Mouse (Mus musculus): Measurements from ENCODE around the gene Gm9639. TPM values are rescaled to one million over a fixed set of nuclear protein-coding genes. Genes with fewer than 3 reads are reported as not detected.

Gene Gm9639
- polyA plus RNA-seq (2014; fragmentation: Nextera tagmentation; extraction: Ambion mirVana) = not detected in 2 replicates

DNA sequence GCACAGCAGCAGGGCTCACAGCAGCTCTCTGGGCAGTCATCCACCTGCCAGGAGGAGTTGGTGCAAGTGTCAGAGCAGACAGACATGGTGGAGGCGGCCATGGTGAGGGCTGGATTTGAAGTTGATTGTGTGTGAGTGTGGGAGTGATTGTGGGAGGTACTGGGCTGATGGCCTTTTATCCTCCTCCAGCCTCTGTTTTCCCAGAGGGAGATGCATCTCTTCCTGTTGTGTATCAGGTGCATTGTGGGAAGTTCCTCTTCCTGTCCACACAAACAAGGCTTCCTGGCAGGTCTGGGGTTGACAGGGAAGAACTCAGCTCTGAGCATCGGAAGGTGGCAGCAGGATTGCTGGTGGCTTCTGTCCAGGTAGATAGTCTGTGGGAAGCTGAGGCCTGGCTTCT lies at the start of gene Gm9639:
Gm9639 (minus strand) TSS at position 101 of the 400 bp plus-strand sequence.
- no peak within 1 kb of the TSS for H3K9ac ChIP-seq (ENCODE audit: low read depth, low read length)
- no peaks in the 10 kb centered on the region for H3K36me3 ChIP-seq (ENCODE audit: control insufficient read depth, insufficient read depth, low read length)
- 59% methylated on average over 2 of the region's 2 CpGs for WGBS
- ATAC-seq (ENCODE audit: low FRiP score) (no peak), DNase-seq (ENCODE audit: low spot score) (no peak)
- no peaks in the 10 kb centered on the region for H3K27me3 ChIP-seq (ENCODE audit: control insufficient read depth, insufficient read depth, low read length)
- no peak within 1 kb of the TSS for H3K4me3 ChIP-seq (ENCODE audit: low read depth, low read length)
- H3K9me3 ChIP-seq (ENCODE audit: control insufficient read depth, low read length) = no peaks in the 10 kb centered on the region
- no peak within 1 kb of the TSS for H3K27ac ChIP-seq (ENCODE audit: low read depth, low read length)
- H3K4me2 ChIP-seq (replicated peaks; ENCODE audit: low read depth, low read length) = no peak within 1 kb of the TSS
- H3K4me1 ChIP-seq (replicated peaks; ENCODE audit: control insufficient read depth, insufficient read depth, low read length) = no peaks in the 10 kb centered on the region

DNA sequence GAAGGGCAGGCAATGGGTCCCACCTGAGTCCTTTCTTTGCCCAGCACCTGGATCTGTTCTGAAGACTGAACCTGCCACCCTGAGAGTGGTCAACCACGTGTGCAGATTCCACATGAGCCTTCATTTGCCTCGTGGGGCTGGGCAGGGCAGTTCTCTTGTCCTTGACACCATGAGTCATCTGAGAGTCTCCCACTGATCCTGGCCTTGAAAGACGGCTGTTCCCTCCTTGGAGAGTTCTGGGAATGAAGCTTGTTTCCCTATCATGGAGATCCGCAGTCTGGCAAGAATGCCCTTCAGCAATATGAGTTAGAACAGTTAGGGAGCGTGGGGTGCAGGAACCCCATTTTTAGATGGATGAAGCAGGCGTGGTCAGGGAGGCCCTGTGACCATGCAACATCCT lies 44.1 kb upstream of the Gm9639 start:
- no peak overlapping the region for H3K4me2 ChIP-seq (replicated peaks; ENCODE audit: low read depth, low read length)
- DNase-seq (ENCODE audit: low spot score) (no peak), ATAC-seq (ENCODE audit: low FRiP score) (no peak)
- no peak overlapping the region for H3K27ac ChIP-seq (ENCODE audit: low read depth, low read length)
- H3K9ac ChIP-seq (ENCODE audit: low read depth, low read length) = no peak overlapping the region
- no peak overlapping the region for H3K4me3 ChIP-seq (ENCODE audit: low read depth, low read length)
- H3K36me3 ChIP-seq (ENCODE audit: control insufficient read depth, insufficient read depth, low read length) = no peaks in the 10 kb centered on the region
- 76% methylated on average over 6 of the region's 6 CpGs for WGBS
- H3K9me3 ChIP-seq (ENCODE audit: control insufficient read depth, low read length) = 0 out of 2 replicates have a peak, but pooled peaks cover 3% of the 10 kb centered on the region
- H3K4me1 ChIP-seq (replicated peaks; ENCODE audit: control insufficient read depth, insufficient read depth, low read length) = no peaks in the 10 kb centered on the region
- no peaks in the 10 kb centered on the region for H3K27me3 ChIP-seq (ENCODE audit: control insufficient read depth, insufficient read depth, low read length)

DNA sequence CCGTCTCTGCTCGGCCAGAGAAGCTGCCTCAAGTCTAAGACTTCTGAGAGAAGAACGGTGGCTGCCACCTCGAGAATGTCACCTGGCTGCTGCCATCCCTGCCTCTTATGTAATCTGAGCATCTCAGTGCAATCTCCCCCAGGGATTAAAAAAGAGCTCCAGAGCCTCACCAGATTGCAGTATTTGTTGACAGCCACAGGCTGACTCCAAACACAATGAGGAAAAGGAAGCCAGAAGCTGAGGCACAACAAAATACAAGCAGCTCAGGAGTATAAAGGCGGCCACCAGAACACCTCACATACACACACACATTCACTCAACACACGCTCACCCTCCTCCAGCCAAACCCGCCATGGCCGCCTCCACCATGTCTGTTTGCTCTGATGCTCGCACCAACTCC lies 40.8 kb upstream of the Gm9639 start, which contains the start of gene Krtap10-10:
Krtap10-10 (plus strand) TSS at position 301 of the 400 bp plus-strand sequence.
- Histone ChIP-seq H3K27ac (ENCODE audit: low read depth, low read length) (no peak within 1 kb of the TSS), H3K36me3 (ENCODE audit: control insufficient read depth, insufficient read depth, low read length) (no peaks in the 10 kb centered on the region), H3K4me2 (replicated peaks; ENCODE audit: low read depth, low read length) (no peak within 1 kb of the TSS), H3K4me1 (replicated peaks; ENCODE audit: control insufficient read depth, insufficient read depth, low read length) (no peaks in the 10 kb centered on the region), H3K9ac (ENCODE audit: low read depth, low read length) (no peak within 1 kb of the TSS), H3K27me3 (ENCODE audit: control insufficient read depth, insufficient read depth, low read length) (no peaks in the 10 kb centered on the region), H3K4me3 (ENCODE audit: low read depth, low read length) (no peak within 1 kb of the TSS), H3K9me3 (ENCODE audit: control insufficient read depth, low read length) (no peaks in the 10 kb centered on the region)
- DNase-seq (ENCODE audit: low spot score) = no peak
- WGBS = 69% methylated on average over 9 of the region's 9 CpGs
- no peak for ATAC-seq (ENCODE audit: low FRiP score)

DNA sequence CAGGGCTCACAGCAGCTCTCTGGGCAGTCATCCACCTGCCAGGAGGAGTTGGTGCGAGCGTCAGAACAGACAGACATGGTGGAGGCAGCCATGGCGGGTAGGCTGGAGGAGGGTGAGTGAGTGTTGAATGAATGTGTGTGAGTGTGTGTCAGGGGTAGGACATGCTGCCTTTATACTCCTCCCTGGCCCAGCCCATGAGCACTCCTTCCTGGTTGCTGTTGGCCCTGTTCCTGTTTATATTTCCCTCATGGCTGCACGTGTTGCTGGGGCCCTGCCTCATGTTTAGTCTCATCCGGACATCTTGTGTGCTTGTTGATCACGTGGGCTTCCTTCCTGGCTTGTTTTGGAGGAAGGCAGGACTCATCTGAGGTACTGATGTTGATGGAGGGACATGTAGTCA lies 32.1 kb upstream of the Gm9639 start, which contains the start of gene Krtap10-4:
Krtap10-4 (minus strand) TSS at position 145 of the 400 bp plus-strand sequence.
- H3K36me3 ChIP-seq (ENCODE audit: control insufficient read depth, insufficient read depth, low read length) = no peaks in the 10 kb centered on the region
- no peak within 1 kb of the TSS for H3K4me3 ChIP-seq (ENCODE audit: low read depth, low read length)
- H3K4me1 ChIP-seq (replicated peaks; ENCODE audit: control insufficient read depth, insufficient read depth, low read length) = no peaks in the 10 kb centered on the region
- no peak for DNase-seq (ENCODE audit: low spot score)
- no peaks in the 10 kb centered on the region for H3K27me3 ChIP-seq (ENCODE audit: control insufficient read depth, insufficient read depth, low read length)
- H3K4me2 ChIP-seq (replicated peaks; ENCODE audit: low read depth, low read length) = no peak within 1 kb of the TSS
- no peaks in the 10 kb centered on the region for H3K9me3 ChIP-seq (ENCODE audit: control insufficient read depth, low read length)
- ATAC-seq (ENCODE audit: low FRiP score) = no peak
- 74% methylated on average over 6 of the region's 6 CpGs for WGBS
- H3K27ac ChIP-seq (ENCODE audit: low read depth, low read length) = no peak within 1 kb of the TSS
- H3K9ac ChIP-seq (ENCODE audit: low read depth, low read length) = no peak within 1 kb of the TSS

DNA sequence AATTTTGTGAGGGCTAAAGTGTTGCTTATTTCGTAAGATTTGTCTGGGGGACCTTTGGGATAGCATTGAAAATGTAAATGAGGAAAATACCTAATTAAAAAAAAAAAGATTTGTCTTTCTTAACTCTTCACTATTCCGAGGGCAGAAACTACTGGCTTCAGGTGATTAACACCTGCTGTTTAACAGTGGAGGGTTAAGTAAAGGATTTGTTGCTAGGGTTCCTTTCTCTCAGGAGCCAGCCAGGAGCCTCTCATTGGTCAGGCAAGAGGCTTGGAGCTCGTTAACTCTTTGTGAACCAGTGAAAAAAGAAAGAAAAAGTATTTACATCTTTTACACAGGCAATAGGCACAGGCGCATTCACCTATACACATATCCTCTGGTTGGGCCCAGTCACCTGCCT lies 24.3 kb upstream of the Gm9639 start:
- Histone ChIP-seq H3K4me3 (ENCODE audit: low read depth, low read length) (no peak overlapping the region), H3K9ac (ENCODE audit: low read depth, low read length) (no peak overlapping the region), H3K27me3 (ENCODE audit: control insufficient read depth, insufficient read depth, low read length) (no peaks in the 10 kb centered on the region), H3K4me2 (replicated peaks; ENCODE audit: low read depth, low read length) (no peak overlapping the region), H3K36me3 (ENCODE audit: control insufficient read depth, insufficient read depth, low read length) (no peaks in the 10 kb centered on the region), H3K4me1 (replicated peaks; ENCODE audit: control insufficient read depth, insufficient read depth, low read length) (no peaks in the 10 kb centered on the region), H3K9me3 (ENCODE audit: control insufficient read depth, low read length) (no peaks in the 10 kb centered on the region), H3K27ac (ENCODE audit: low read depth, low read length) (no peak overlapping the region)
- 43% methylated on average over 4 of the region's 4 CpGs for WGBS
- no peak for DNase-seq (ENCODE audit: low spot score)
- ATAC-seq (ENCODE audit: low FRiP score) = no peak

DNA sequence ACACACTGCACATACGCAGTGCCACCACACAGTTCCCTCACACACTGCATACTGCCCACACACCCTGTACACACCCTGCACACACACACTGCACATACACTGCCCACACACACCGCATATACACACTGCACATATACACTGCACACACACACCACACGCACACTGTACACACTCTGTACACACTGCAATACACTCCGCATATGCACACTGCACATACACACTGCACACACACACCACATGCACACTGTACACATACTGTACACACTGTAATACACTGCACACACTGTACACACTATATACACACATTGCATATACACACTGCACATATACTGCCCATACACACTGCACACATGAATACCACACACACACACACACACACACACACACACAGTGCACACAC lies 23.6 kb upstream of the Gm9639 start:
- H3K4me1 ChIP-seq (replicated peaks; ENCODE audit: control insufficient read depth, insufficient read depth, low read length) = no peaks in the 10 kb centered on the region
- no peak overlapping the region for H3K27ac ChIP-seq (ENCODE audit: low read depth, low read length)
- no peaks in the 10 kb centered on the region for H3K27me3 ChIP-seq (ENCODE audit: control insufficient read depth, insufficient read depth, low read length)
- DNase-seq (ENCODE audit: low spot score) (no peak), ATAC-seq (ENCODE audit: low FRiP score) (no peak)
- no peak overlapping the region for H3K4me3 ChIP-seq (ENCODE audit: low read depth, low read length)
- no peak overlapping the region for H3K9ac ChIP-seq (ENCODE audit: low read depth, low read length)
- 96% methylated on average over 4 of the region's 4 CpGs for WGBS
- no peaks in the 10 kb centered on the region for H3K9me3 ChIP-seq (ENCODE audit: control insufficient read depth, low read length)
- no peak overlapping the region for H3K4me2 ChIP-seq (replicated peaks; ENCODE audit: low read depth, low read length)
- no peaks in the 10 kb centered on the region for H3K36me3 ChIP-seq (ENCODE audit: control insufficient read depth, insufficient read depth, low read length)

DNA sequence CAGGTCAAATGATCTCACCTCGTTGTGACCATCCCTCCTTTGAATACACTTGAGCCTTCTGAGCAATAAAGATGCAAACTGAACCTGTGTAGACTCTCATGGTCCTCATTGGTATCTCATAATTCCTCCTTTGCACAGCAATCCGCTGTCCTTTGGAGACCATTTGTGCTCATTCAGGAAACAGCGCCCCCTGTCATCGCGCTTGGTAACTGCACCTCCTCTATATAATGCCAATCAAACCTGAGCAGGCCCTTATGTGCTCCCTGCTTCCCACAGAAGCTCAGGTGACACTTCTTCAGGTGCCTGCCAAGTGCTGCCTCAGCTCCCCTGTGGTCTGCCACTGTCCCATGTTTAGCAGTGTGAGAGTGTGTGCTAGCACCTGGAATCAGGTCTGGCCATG lies 20.6 kb upstream of the Gm9639 start:
- Histone ChIP-seq H3K9me3 (ENCODE audit: control insufficient read depth, low read length) (no peaks in the 10 kb centered on the region), H3K9ac (ENCODE audit: low read depth, low read length) (no peak overlapping the region), H3K36me3 (ENCODE audit: control insufficient read depth, insufficient read depth, low read length) (no peaks in the 10 kb centered on the region), H3K4me2 (replicated peaks; ENCODE audit: low read depth, low read length) (no peak overlapping the region), H3K27ac (ENCODE audit: low read depth, low read length) (no peak overlapping the region), H3K4me1 (replicated peaks; ENCODE audit: control insufficient read depth, insufficient read depth, low read length) (no peaks in the 10 kb centered on the region), H3K4me3 (ENCODE audit: low read depth, low read length) (no peak overlapping the region), H3K27me3 (ENCODE audit: control insufficient read depth, insufficient read depth, low read length) (no peaks in the 10 kb centered on the region)
- no peak for ATAC-seq (ENCODE audit: low FRiP score)
- WGBS = 26% methylated on average over 5 of the region's 5 CpGs
- DNase-seq (ENCODE audit: low spot score) = peak; percentile 58

DNA sequence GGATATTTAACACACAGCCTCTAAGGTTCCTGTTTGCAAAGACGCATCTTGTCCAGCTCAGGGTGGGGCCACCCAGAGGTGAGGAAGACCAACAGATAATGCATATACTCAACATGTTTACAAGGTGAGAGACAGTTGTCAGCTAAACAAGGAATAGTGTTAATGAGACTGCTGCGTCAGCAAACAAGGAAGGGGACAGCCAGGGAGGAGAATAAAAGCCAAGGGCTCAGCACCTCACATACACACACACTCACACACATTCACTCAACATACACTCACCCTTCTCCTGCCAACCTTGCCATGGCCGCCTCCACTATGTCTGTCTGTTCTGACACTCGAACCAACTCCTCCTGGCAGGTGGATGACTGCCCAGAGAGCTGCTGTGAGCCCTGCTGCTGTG lies 19.5 kb upstream of the Gm9639 start, which contains the start of gene Gm2696:
Gm2696 (plus strand) TSS at position 301 of the 400 bp plus-strand sequence.
- no peak within 1 kb of the TSS for H3K27ac ChIP-seq (ENCODE audit: low read depth, low read length)
- DNase-seq (ENCODE audit: low spot score) (no peak), ATAC-seq (ENCODE audit: low FRiP score) (no peak)
- no peak within 1 kb of the TSS for H3K9ac ChIP-seq (ENCODE audit: low read depth, low read length)
- H3K4me3 ChIP-seq (ENCODE audit: low read depth, low read length) = no peak within 1 kb of the TSS
- H3K27me3 ChIP-seq (ENCODE audit: control insufficient read depth, insufficient read depth, low read length) = no peaks in the 10 kb centered on the region
- no peaks in the 10 kb centered on the region for H3K4me1 ChIP-seq (replicated peaks; ENCODE audit: control insufficient read depth, insufficient read depth, low read length)
- H3K9me3 ChIP-seq (ENCODE audit: control insufficient read depth, low read length) = no peaks in the 10 kb centered on the region
- WGBS = 37% methylated on average over 4 of the region's 4 CpGs
- no peak within 1 kb of the TSS for H3K4me2 ChIP-seq (replicated peaks; ENCODE audit: low read depth, low read length)
- H3K36me3 ChIP-seq (ENCODE audit: control insufficient read depth, insufficient read depth, low read length) = no peaks in the 10 kb centered on the region

DNA sequence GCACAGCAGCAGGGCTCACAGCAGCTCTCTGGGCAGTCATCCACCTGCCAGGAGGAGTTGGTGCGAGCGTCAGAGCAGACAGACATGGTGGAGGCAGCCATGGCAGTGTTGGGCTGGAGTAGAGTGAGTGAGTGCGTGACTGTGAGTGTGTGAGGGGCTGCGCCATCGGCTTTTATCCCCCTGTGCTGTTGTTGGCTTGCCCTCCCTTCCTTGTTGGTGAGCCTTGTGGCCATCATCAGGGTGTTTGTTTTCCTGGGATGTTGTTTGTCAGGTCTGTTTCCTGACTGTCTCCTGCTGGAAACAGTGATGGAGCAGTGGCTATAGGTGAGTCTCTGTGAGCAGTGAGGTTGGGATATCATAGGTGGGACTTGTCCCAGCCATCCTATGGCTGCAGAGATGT lies 16.9 kb upstream of the Gm9639 start, which contains the start of gene Gm9507:
Gm9507 (minus strand) TSS at position 101 of the 400 bp plus-strand sequence.
- Histone ChIP-seq H3K9ac (ENCODE audit: low read depth, low read length) (no peak within 1 kb of the TSS), H3K9me3 (ENCODE audit: control insufficient read depth, low read length) (no peaks in the 10 kb centered on the region), H3K36me3 (ENCODE audit: control insufficient read depth, insufficient read depth, low read length) (no peaks in the 10 kb centered on the region), H3K4me1 (replicated peaks; ENCODE audit: control insufficient read depth, insufficient read depth, low read length) (no peaks in the 10 kb centered on the region), H3K4me2 (replicated peaks; ENCODE audit: low read depth, low read length) (no peak within 1 kb of the TSS), H3K27me3 (ENCODE audit: control insufficient read depth, insufficient read depth, low read length) (no peaks in the 10 kb centered on the region), H3K27ac (ENCODE audit: low read depth, low read length) (no peak within 1 kb of the TSS), H3K4me3 (ENCODE audit: low read depth, low read length) (no peak within 1 kb of the TSS)
- WGBS = 77% methylated on average over 5 of the region's 5 CpGs
- no peak for DNase-seq (ENCODE audit: low spot score)
- no peak for ATAC-seq (ENCODE audit: low FRiP score)

All from hindbrain, embryonic 11.5 days (tissue).